Mouse (Mus musculus) cerebellum, adult 2 months (tissue): Measurements from ENCODE around the gene Plpp3.

Source experiments
- CTCF ChIP-seq: fragments of 200-500 bp; IDR thresholded peaks from 2 replicates; pipeline ENCODE4 v1.5.1; 2011; ENCODE audit warnings: low read depth, mild to moderate bottlenecking, control low read depth, low read length, moderate library complexity, borderline replicate concordance; ENCODE audit not compliant: insufficient read depth
- POLR2A ChIP-seq: fragments of 200-500 bp; IDR thresholded peaks from 2 replicates; pipeline ENCODE4 v1.6.1; 2011; ENCODE audit warnings: low read length, control low read depth, borderline replicate concordance; ENCODE audit not compliant: insufficient read depth

DNA sequence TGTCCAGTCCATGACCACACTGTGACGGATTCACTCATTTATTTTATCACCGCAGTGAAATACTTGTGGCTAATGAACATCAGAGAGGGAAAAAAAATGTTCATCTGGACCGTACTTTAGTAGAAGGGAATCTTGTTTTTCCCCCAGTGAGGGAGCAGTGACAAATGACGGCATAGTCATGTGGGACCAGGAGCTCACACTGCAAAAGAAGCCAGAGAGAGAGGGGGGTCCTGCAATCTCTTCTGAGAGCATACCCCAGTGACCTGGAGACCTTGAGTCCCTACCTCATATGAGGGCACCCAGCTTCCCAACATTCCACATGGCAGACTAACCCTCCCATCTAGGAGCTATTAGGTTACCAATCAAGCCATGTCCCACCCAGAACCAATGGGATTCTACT lies 116.3 kb downstream of the Plpp3 start:
- no peak for TF ChIP-seq CTCF
- TF ChIP-seq POLR2A, result no peak
